Mouse (Mus musculus) Patski (cell line): ENCODE results near the gene Rgl1. TPM values are rescaled to one million over a fixed set of nuclear protein-coding genes. Genes with fewer than 3 reads are reported as not detected.
A peak's percentile ranks its signal among the peaks of the same experiment; 100 is the strongest.

Source experiments
- ATAC-seq: fragments of 100-300 bp; one replicate; pipeline ENCODE4 v1.8.0; 2021
- CTCF ChIA-PET: fragments of 350-600 bp; sonication (Branson Sonifier 250); formaldehyde crosslinking; loops from one replicate; lab custom pipeline; 2022; ENCODE audit warnings: inconsistent platforms; lab: Charles Lee
- POLR2A ChIA-PET: fragments of 350-600 bp; sonication (Branson Sonifier 250); formaldehyde crosslinking; loops from one replicate; lab custom pipeline; 2022; ENCODE audit warnings: antibody characterized with exemption, inconsistent platforms; lab: Charles Lee
- DNase-seq: peaks from one replicate; pipeline ENCODE4 v3.0.0-alpha.2; 2011; ENCODE audit warnings: low read depth, low spot score
- H3K27me3 ChIP-seq: fragments of 371-371 bp; one replicate; pipeline ENCODE4 v1.5.1; 2021
- CTCF ChIP-seq: fragments of 100-300 bp; IDR thresholded peaks from one replicate; pipeline ENCODE4 v1.5.1; 2021
- in situ Hi-C: fragments of 300-500 bp; cut with MboI; formaldehyde crosslinking; loops from 3 replicates; pipeline ENCODE4 v1.11.1; 2018; ENCODE audit warnings: low pct_unique_long_range_greater_than_20kb, mixed read lengths
- polyA plus RNA-seq: library from polyadenylated mRNA; unstranded; gene quantifications from one replicate; pipeline ENCODE4 v1.2.3, GENCODE M21; 2021

Rgl1 gene
- 51.6 TPM for polyA plus RNA-seq

GRCm38 (mm10) chr1:152766032-152766772, at the start of gene Rgl1, which contains the start of gene Arpc5:
Rgl1 (minus strand) TSS chr1:152766351.
Arpc5 (plus strand) TSS chr1:152766542.
- TF ChIP-seq CTCF = no peak
- no peaks in the 10 kb centered on the region for H3K27me3 ChIP-seq
- in situ Hi-C loops = no loop called here
- ChIA-PET CTCF (interaction anchor here (3.7 kb wide), 1 partner anchor 245 kb away, joined by 14 read pairs; no protein-coding TSS in a partner anchor), POLR2A (interaction anchor here (0.5 to 0.6 kb wide), 2 partner anchors 333 to 568 kb away, joined by 3 to 8 read pairs; no protein-coding TSS in a partner anchor)
- DNase-seq (peak; percentile 79), ATAC-seq (peak; percentile 97)

- no peak for DNase-seq
- in situ Hi-C loops = no loop called here
- ATAC-seq = peak; percentile 60
- no peak for TF ChIP-seq CTCF
- ChIA-PET CTCF (no interaction called here), POLR2A (no interaction called here)
- no peaks in the 10 kb centered on the region for H3K27me3 ChIP-seq
These were observed 49.1 kb upstream of the Rgl1 start for GRCm38 (mm10) chr1:152815265-152815701.

GRCm38 (mm10) chr1:152810533-152811439, 44.6 kb upstream of the Rgl1 start:
- in situ Hi-C loops = no loop called here
- ChIA-PET CTCF (interaction anchor here (1.5 kb wide), 1 partner anchor 43 kb away, joined by 4 read pairs; no protein-coding TSS in a partner anchor), POLR2A (no interaction called here)
- ATAC-seq = no peak
- no peaks in the 10 kb centered on the region for H3K27me3 ChIP-seq
- no peak for TF ChIP-seq CTCF
- DNase-seq = no peak

GRCm38 (mm10) chr1:152809541-152810252, 43.5 kb upstream of the Rgl1 start:
- CTCF ChIA-PET = interaction anchor here (1.5 kb wide), 1 partner anchor 42 kb away, joined by 4 read pairs; no protein-coding TSS in a partner anchor
- no peak for DNase-seq

GRCm38 (mm10) chr1:152808392-152808680, 42.2 kb upstream of the Rgl1 start:
- ChIA-PET CTCF (no interaction called here), POLR2A (no interaction called here)
- no peaks in the 10 kb centered on the region for H3K27me3 ChIP-seq
- no peak for TF ChIP-seq CTCF
- ATAC-seq = no peak
- in situ Hi-C loops = no loop called here
- no peak for DNase-seq

More at GRCm38 (mm10) chr1:152809541-152810252, 43.5 kb upstream of the Rgl1 start:
- no peak for ATAC-seq
- in situ Hi-C loops = no loop called here
- no peak for TF ChIP-seq CTCF
- POLR2A ChIA-PET = no interaction called here
- no peaks in the 10 kb centered on the region for H3K27me3 ChIP-seq

GRCm38 (mm10) chr1:152807619-152808391, 41.7 kb upstream of the Rgl1 start:
- H3K27me3 ChIP-seq = no peaks in the 10 kb centered on the region
- in situ Hi-C loops = no loop called here
- ChIA-PET POLR2A (no interaction called here), CTCF (no interaction called here)
- no peak for TF ChIP-seq CTCF
- ATAC-seq = no peak
- no peak for DNase-seq

- in situ Hi-C loops = no loop called here
- POLR2A ChIA-PET = no interaction called here
- DNase-seq (no peak), ATAC-seq (no peak)
- TF ChIP-seq CTCF = no peak
- H3K27me3 ChIP-seq = no peaks in the 10 kb centered on the region
- CTCF ChIA-PET = no interaction called here
These were observed 38.8 kb upstream of the Rgl1 start for GRCm38 (mm10) chr1:152804907-152805306.

- ChIA-PET CTCF (no interaction called here), POLR2A (no interaction called here)
- no peak for TF ChIP-seq CTCF
- DNase-seq = no peak
- no peaks in the 10 kb centered on the region for H3K27me3 ChIP-seq
- in situ Hi-C loops = no loop called here
- ATAC-seq = no peak
These were observed 34.6 kb upstream of the Rgl1 start for GRCm38 (mm10) chr1:152800633-152801176.

- in situ Hi-C loops = no loop called here
- DNase-seq = no peak
- ATAC-seq = no peak
- ChIA-PET POLR2A (no interaction called here), CTCF (no interaction called here)
- no peaks in the 10 kb centered on the region for H3K27me3 ChIP-seq
- no peak for TF ChIP-seq CTCF
These were observed 33.7 kb upstream of the Rgl1 start, which contains the start of gene Ncf2 for GRCm38 (mm10) chr1:152799897-152800296. Ncf2 (plus strand) TSS chr1:152800194.
